8 mouse cellular contexts compared by ENCODE assay signal in genomic region chr17:27621705-27622531, GRCm38 (mm10). TPM values are rescaled to one million over a fixed set of nuclear protein-coding genes. Genes with fewer than 3 reads are reported as not detected.
DNase-seq lines count a peak whose midpoint lies in the region; ATAC-seq and TF ChIP-seq lines count a peak whose summit lies in the region.

No protein-coding gene starts in this region.

- peak overlapping the region; percentile 54 for H3K4me3 ChIP-seq in lung, adult 2 months (replicated peaks; ENCODE audit: extremely low read depth, low read depth, low read length)
- H3K4me3 ChIP-seq in heart, embryonic 14.5 days (ENCODE audit: control insufficient read depth in 1 of 2, insufficient read depth in 1 of 2, low read depth in 1 of 2, low read length in 2 of 2): peak overlapping the region; percentile 80 to 89
- H3K4me3 ChIP-seq in liver, embryonic 16.5 days (ENCODE audit: low read depth, low read length): peak overlapping the region; percentile 87
- H3K4me3 ChIP-seq in stomach, embryonic 16.5 days (replicated peaks; ENCODE audit: low read length): peak overlapping the region; percentile 82

- no peak for TF ChIP-seq CTCF in lung, adult 2 months (IDR thresholded peaks at IDR 0.05; ENCODE audit: insufficient read depth, low read length)
- TF ChIP-seq CTCF in brain, embryonic 14.5 days (IDR thresholded peaks at IDR 0.05; ENCODE audit: borderline replicate concordance, extremely low read depth, insufficient read depth, insufficient read length): no peak

- peak overlapping the region; percentile 97 for H3K9ac ChIP-seq in heart, embryonic 14.5 days (ENCODE audit: low read length)
- peak overlapping the region; percentile 86 for H3K9ac ChIP-seq in liver, embryonic 16.5 days (ENCODE audit: low read depth, low read length)
- peak overlapping the region; percentile 98 for H3K9ac ChIP-seq in stomach, embryonic 16.5 days (ENCODE audit: low read length)

- peak overlapping the region; percentile 82 for H3K4me2 ChIP-seq in heart, embryonic 14.5 days (ENCODE audit: low read length)
- H3K4me2 ChIP-seq in liver, embryonic 16.5 days (ENCODE audit: low read depth, low read length): peak overlapping the region; percentile 91
- peak overlapping the region; percentile 73 for H3K4me2 ChIP-seq in stomach, embryonic 16.5 days (ENCODE audit: low read depth, low read length)

- no peak for ATAC-seq in heart, embryonic 14.5 days (ENCODE audit: insufficient number of reproducible peaks, insufficient read depth, low FRiP score, low read depth)
- no peak for ATAC-seq in liver, embryonic 16.5 days (ENCODE audit: low read depth)
- no peak for ATAC-seq in stomach, embryonic 16.5 days (ENCODE audit: insufficient read depth, low FRiP score)

- peaks cover 6% of the 10 kb centered on the region; the same call in 1 of the 2 replicates for H3K4me1 ChIP-seq in lung, adult 2 months (ENCODE audit: control insufficient read depth, insufficient read depth, low read length)
- peaks cover 10 to 33% of the 10 kb centered on the region in 2 experiments for H3K4me1 ChIP-seq in heart, embryonic 14.5 days (ENCODE audit: control insufficient read depth in 2 of 2, insufficient read depth in 2 of 2, low read length in 2 of 2)
- peaks cover 33% of the 10 kb centered on the region for H3K4me1 ChIP-seq in liver, embryonic 16.5 days (ENCODE audit: control insufficient read depth, low read depth, low read length)
- H3K4me1 ChIP-seq in stomach, embryonic 16.5 days (ENCODE audit: control insufficient read depth, insufficient read depth, low read length): peaks cover 9% of the 10 kb centered on the region; the same call in 1 of the 2 replicates

- no peak for DNase-seq in lung, adult 2 months
- no peak for DNase-seq in lung, adult 18-20 months
- peak; percentile 86 for DNase-seq in brain, embryonic 14.5 days (ENCODE audit: low read depth)
- DNase-seq in urinary bladder, postnatal 36 days (ENCODE audit: low spot score in 2 of 2): no peak
- no peak for DNase-seq in layer of hippocampus, postnatal 25 days (ENCODE audit: extremely low spot score in 1 of 2, low spot score in 1 of 2)

- H3K36me3 ChIP-seq in heart, embryonic 14.5 days (ENCODE audit: control insufficient read depth, insufficient read depth, low read length): peaks cover 7% of the 10 kb centered on the region; the same call in 1 of the 2 replicates
- no peaks in the 10 kb centered on the region for H3K36me3 ChIP-seq in liver, embryonic 16.5 days (ENCODE audit: control insufficient read depth, insufficient read depth)
- 0 out of 2 replicates have a peak, but pooled peaks cover 3% of the 10 kb centered on the region for H3K36me3 ChIP-seq in stomach, embryonic 16.5 days (ENCODE audit: control insufficient read depth, insufficient read depth, low read length)

- H3K9me3 ChIP-seq in heart, embryonic 14.5 days (ENCODE audit: control insufficient read depth, low read length): peaks cover 6% of the 10 kb centered on the region; the same call in 1 of the 2 replicates
- peaks cover 3% of the 10 kb centered on the region; the same call in 1 of the 2 replicates for H3K9me3 ChIP-seq in liver, embryonic 16.5 days (replicated peaks; ENCODE audit: control insufficient read depth, low read length)
- peaks cover 5% of the 10 kb centered on the region; the same call in 1 of the 2 replicates for H3K9me3 ChIP-seq in stomach, embryonic 16.5 days (replicated peaks; ENCODE audit: control insufficient read depth, low read length)

- TF ChIP-seq POLR2A in lung, adult 2 months (IDR thresholded peaks at IDR 0.05; ENCODE audit: borderline replicate concordance, extremely low read depth, low read depth, low read length): no peak
- no peak for TF ChIP-seq POLR2A in brain, embryonic 14.5 days (IDR thresholded peaks at IDR 0.05; ENCODE audit: borderline replicate concordance, extremely low read depth, insufficient read depth, insufficient read length, poor library complexity, severe bottlenecking)

- H3K27me3 ChIP-seq in heart, embryonic 14.5 days (ENCODE audit: control insufficient read depth, insufficient read depth, low read length): no peaks in the 10 kb centered on the region
- H3K27me3 ChIP-seq in liver, embryonic 16.5 days (ENCODE audit: control insufficient read depth, insufficient read depth, low read depth, low read length): no peaks in the 10 kb centered on the region
- no peaks in the 10 kb centered on the region for H3K27me3 ChIP-seq in stomach, embryonic 16.5 days (ENCODE audit: control insufficient read depth, insufficient read depth, low read length)

- peak overlapping the region; percentile 86 to 96 for H3K27ac ChIP-seq in heart, embryonic 14.5 days (replicated peaks in 1 of 2; ENCODE audit: control insufficient read depth in 1 of 2, insufficient read depth in 1 of 2, low read depth in 2 of 2, low read length in 2 of 2)
- peak overlapping the region; percentile 31 for H3K27ac ChIP-seq in liver, embryonic 16.5 days (ENCODE audit: low read length)
- H3K27ac ChIP-seq in stomach, embryonic 16.5 days (ENCODE audit: low read length): peak overlapping the region; percentile 93

- WGBS in lung, adult 2 months: 4% methylated on average over 23 of the region's 23 CpGs
- 2% methylated on average over 23 of the region's 23 CpGs for WGBS in heart, embryonic 14.5 days
- 2% methylated on average over 23 of the region's 23 CpGs for WGBS in liver, embryonic 16.5 days (ENCODE audit: insufficient replicate concordance)
- WGBS in stomach, embryonic 16.5 days: 3% methylated on average over 23 of the region's 23 CpGs

RNA-seq across cellular contexts. Expression of gene Nudt3, which starts 1.4 kb away (rescaled TPM):
- 60.4 and 62.8 TPM in 2 replicates for polyA plus RNA-seq in lung, adult 2 months (2012; rRNA removed)
- polyA plus RNA-seq in brain, embryonic 14.5 days (2012; rRNA removed): 263 and 287 TPM in 2 replicates
- 52.9 and 67.0 TPM in 2 replicates for polyA plus RNA-seq in heart, embryonic 14.5 days (2014; fragmentation: Nextera tagmentation; extraction: Ambion mirVana)
- polyA plus RNA-seq in liver, embryonic 16.5 days (2015; fragmentation: Nextera tagmentation; extraction: Ambion mirVana): 19.2 and 20.5 TPM in 2 replicates
- polyA plus RNA-seq in stomach, embryonic 16.5 days (2015; fragmentation: Nextera tagmentation; extraction: Ambion mirVana): 63.1 and 63.4 TPM in 2 replicates
- total RNA-seq in layer of hippocampus, postnatal 25 days (2021): 100 to 1,000 TPM; 534 to 560 TPM

RNA-seq across cellular contexts. Expression of gene RPS10-NUDT3, which starts 13.1 kb away (rescaled TPM):
- not detected in 2 replicates for polyA plus RNA-seq in lung, adult 2 months (2012; rRNA removed)
- polyA plus RNA-seq in brain, embryonic 14.5 days (2012; rRNA removed): not detected in 2 replicates
- not detected in 2 replicates for polyA plus RNA-seq in heart, embryonic 14.5 days (2014; fragmentation: Nextera tagmentation; extraction: Ambion mirVana)
- not detected in 2 replicates for polyA plus RNA-seq in liver, embryonic 16.5 days (2015; fragmentation: Nextera tagmentation; extraction: Ambion mirVana)
- not detected in 2 replicates for polyA plus RNA-seq in stomach, embryonic 16.5 days (2015; fragmentation: Nextera tagmentation; extraction: Ambion mirVana)
- total RNA-seq in layer of hippocampus, postnatal 25 days (2021): 1 to 10 TPM in 1 of 2 experiments, not detected in 1; 1.5 TPM

RNA-seq across cellular contexts. Expression of gene Rps10, which starts 14.6 kb away (rescaled TPM):
- 803 and 904 TPM in 2 replicates for polyA plus RNA-seq in lung, adult 2 months (2012; rRNA removed)
- 1,098 and 1,286 TPM in 2 replicates for polyA plus RNA-seq in brain, embryonic 14.5 days (2012; rRNA removed)
- polyA plus RNA-seq in heart, embryonic 14.5 days (2014; fragmentation: Nextera tagmentation; extraction: Ambion mirVana): 624 and 715 TPM in 2 replicates
- 432 and 472 TPM in 2 replicates for polyA plus RNA-seq in liver, embryonic 16.5 days (2015; fragmentation: Nextera tagmentation; extraction: Ambion mirVana)
- 734 and 881 TPM in 2 replicates for polyA plus RNA-seq in stomach, embryonic 16.5 days (2015; fragmentation: Nextera tagmentation; extraction: Ambion mirVana)
- 100 to 1,000 TPM; 437 to 494 TPM for total RNA-seq in layer of hippocampus, postnatal 25 days (2021)

RNA-seq across cellular contexts. Expression of gene Pacsin1, which starts 33.4 kb away (rescaled TPM):
- 0.65 and 1.0 TPM in 2 replicates for polyA plus RNA-seq in lung, adult 2 months (2012; rRNA removed)
- polyA plus RNA-seq in brain, embryonic 14.5 days (2012; rRNA removed): 19.0 and 27.8 TPM in 2 replicates
- 0.43 and 0.94 TPM in 2 replicates for polyA plus RNA-seq in heart, embryonic 14.5 days (2014; fragmentation: Nextera tagmentation; extraction: Ambion mirVana)
- polyA plus RNA-seq in liver, embryonic 16.5 days (2015; fragmentation: Nextera tagmentation; extraction: Ambion mirVana): 0.22 and 0.26 TPM in 2 replicates
- 1.2 and 1.6 TPM in 2 replicates for polyA plus RNA-seq in stomach, embryonic 16.5 days (2015; fragmentation: Nextera tagmentation; extraction: Ambion mirVana)
- total RNA-seq in layer of hippocampus, postnatal 25 days (2021): 100 to 1,000 TPM; 302 to 321 TPM

RNA-seq across cellular contexts. Expression of gene AI413582, which starts 56.4 kb away (rescaled TPM):
- polyA plus RNA-seq in lung, adult 2 months (2012; rRNA removed): 42.4 and 44.2 TPM in 2 replicates
- polyA plus RNA-seq in brain, embryonic 14.5 days (2012; rRNA removed): 35.8 and 53.5 TPM in 2 replicates
- 18.5 and 24.2 TPM in 2 replicates for polyA plus RNA-seq in heart, embryonic 14.5 days (2014; fragmentation: Nextera tagmentation; extraction: Ambion mirVana)
- polyA plus RNA-seq in liver, embryonic 16.5 days (2015; fragmentation: Nextera tagmentation; extraction: Ambion mirVana): 10.5 and 10.7 TPM in 2 replicates
- polyA plus RNA-seq in stomach, embryonic 16.5 days (2015; fragmentation: Nextera tagmentation; extraction: Ambion mirVana): 24.3 and 29.0 TPM in 2 replicates
- 10 to 100 TPM; 65.6 to 69.5 TPM for total RNA-seq in layer of hippocampus, postnatal 25 days (2021)

Comparison
In these comparisons a context has a peak if more than half of its experiments do, and no peak if none do; other contexts are left out.
1. H3K27ac ChIP-seq: peak in every context shown above with its lines; median percentile 93 in stomach, embryonic 16.5 days; 91 in heart, embryonic 14.5 days; 31 in liver, embryonic 16.5 days.